Mouse (Mus musculus): ENCODE results near the gene Zfp961. TPM values are rescaled to one million over a fixed set of nuclear protein-coding genes. Genes with fewer than 3 reads are reported as not detected.
"Not testable (repeated sequence)": the region's sequence is repeated elsewhere in the genome, so short reads cannot be mapped to it uniquely, and the experiment has no call there.

The Zfp961 gene
- polyA plus RNA-seq, 1 experiment: 12.0 TPM

DNA sequence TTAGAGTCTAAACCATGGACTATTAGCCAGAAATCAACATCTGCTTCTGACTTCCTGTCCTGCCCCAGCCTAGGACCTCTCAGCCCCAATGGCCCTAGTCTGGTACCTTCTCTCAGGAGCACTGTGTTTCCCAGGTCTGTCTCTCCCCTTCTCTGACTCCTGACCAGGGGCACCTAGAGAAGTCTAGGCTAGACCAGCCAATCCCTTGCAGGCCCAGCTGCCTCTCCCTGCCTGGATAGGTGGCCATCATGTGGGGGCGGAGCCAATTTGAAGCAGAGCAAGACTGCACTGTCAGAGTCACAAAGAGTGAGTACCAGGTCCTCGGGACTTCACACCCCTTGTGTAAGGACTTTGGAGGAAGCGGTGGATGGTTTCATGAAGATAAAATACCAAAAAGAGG is 58.6 kb downstream of the Zfp961 start, which contains the start of gene Cyp4f18:
TSS of gene Cyp4f18 (minus strand) at position 154 of the 400 bp plus-strand sequence.
- no peak for TF ChIP-seq CTCF (IDR thresholded peaks at IDR 0.05; ENCODE audit: low read depth, low read length)
- TF ChIP-seq POLR2A (IDR thresholded peaks at IDR 0.05; ENCODE audit: borderline replicate concordance, low read depth, low read length): no peak
- no peak within 1 kb of the TSS for H3K4me3 ChIP-seq (ENCODE audit: insufficient read depth, low read length)
- peaks cover 40% of the 10 kb centered on the region for H3K4me1 ChIP-seq (ENCODE audit: control insufficient read depth, insufficient read depth, low read length)
- peak within 1 kb of the TSS; percentile 63 for H3K27ac ChIP-seq (ENCODE audit: insufficient read depth, low read depth, low read length)

DNA sequence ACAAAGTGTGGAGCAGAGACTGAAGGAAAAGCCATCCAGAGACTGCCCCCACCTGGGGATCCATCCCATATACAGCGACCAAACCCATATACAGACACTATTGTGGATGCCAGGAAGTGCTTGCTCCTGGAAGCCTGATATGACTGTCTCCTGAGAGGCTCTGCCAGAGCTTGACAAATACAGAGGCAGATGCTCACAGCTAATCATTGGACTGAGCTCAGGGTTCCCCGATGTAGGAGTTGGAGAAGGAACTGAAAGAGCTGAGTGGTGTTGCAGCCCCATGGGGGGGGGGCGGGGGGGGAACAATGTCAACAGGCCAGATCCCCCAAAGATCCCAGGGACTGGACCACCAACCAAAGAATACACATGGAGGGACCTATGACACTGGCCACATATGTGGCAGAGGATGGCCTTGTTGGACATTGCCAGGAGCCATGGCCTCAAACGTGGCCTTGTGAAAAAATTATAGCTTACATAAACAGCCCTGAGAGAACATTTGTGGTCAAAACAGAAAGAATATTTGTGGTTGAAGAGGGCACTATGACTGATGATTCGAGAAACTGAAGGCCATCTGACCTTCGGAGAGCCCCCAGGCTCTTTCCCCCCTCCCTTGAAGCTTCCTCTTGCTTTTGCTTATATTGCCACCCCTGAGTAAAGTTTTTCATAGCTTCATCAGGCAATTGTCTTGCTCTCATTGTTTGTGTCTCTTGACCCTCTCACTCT is 62.8 kb downstream of the Zfp961 start:
- peaks cover 42% of the 10 kb centered on the region for H3K4me1 ChIP-seq (ENCODE audit: control insufficient read depth, insufficient read depth, low read length)
- peak overlapping the region; percentile 59 for H3K27ac ChIP-seq (ENCODE audit: insufficient read depth, low read depth, low read length)
- not testable (repeated sequence) for H3K4me3 ChIP-seq (ENCODE audit: insufficient read depth, low read length)

DNA sequence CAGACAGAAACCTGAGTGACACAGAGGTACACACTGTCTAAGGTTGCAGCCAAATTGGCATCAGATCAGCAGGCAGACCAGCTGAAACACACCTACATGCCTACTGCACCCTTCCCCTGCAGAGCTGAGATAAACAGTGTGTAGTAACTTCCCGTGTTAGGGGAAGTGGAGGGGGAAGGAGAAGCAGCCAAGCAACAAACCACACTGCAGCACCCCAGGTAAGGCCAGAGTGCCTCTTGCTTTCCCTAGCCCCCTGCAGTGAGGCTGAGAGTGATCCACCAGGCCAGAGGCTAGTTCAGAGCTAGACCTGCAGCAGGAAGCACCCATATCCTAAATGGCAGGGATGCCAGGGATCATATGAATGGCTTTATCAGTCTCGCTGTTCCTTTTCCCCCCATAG is 66.5 kb downstream of the Zfp961 start:
- not testable (repeated sequence) for H3K4me3 ChIP-seq (ENCODE audit: insufficient read depth, low read length); H3K27ac ChIP-seq (ENCODE audit: insufficient read depth, low read depth, low read length)
- H3K4me1 ChIP-seq (ENCODE audit: control insufficient read depth, insufficient read depth, low read length): peaks cover 22% of the 10 kb centered on the region

DNA sequence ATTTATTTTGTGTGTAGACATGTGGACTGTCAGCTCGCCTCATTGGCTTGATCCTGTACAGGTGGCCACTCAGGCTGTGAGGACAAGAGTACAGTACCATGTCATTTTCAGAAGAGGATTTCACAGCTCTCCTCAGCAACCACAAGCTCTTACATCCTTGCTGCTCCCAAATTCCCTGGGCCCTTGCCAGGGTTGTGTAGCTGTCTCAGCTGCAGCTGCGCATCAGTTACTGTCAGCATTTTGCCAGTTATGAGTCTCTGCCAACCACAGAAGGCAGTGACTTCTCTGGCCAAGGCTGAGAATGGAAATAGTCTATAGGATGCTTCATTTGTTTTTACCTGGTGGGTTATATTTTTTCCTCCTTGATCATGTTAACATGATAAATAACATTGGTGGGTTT is 67.3 kb downstream of the Zfp961 start:
- no peak for TF ChIP-seq CTCF (IDR thresholded peaks at IDR 0.05; ENCODE audit: low read depth, low read length)
- no peak for TF ChIP-seq POLR2A (IDR thresholded peaks at IDR 0.05; ENCODE audit: borderline replicate concordance, low read depth, low read length)
- Histone ChIP-seq H3K4me1 (ENCODE audit: control insufficient read depth, insufficient read depth, low read length) (peaks cover 20% of the 10 kb centered on the region), H3K27ac (ENCODE audit: insufficient read depth, low read depth, low read length) (no peak overlapping the region), H3K4me3 (ENCODE audit: insufficient read depth, low read length) (no peak overlapping the region)

DNA sequence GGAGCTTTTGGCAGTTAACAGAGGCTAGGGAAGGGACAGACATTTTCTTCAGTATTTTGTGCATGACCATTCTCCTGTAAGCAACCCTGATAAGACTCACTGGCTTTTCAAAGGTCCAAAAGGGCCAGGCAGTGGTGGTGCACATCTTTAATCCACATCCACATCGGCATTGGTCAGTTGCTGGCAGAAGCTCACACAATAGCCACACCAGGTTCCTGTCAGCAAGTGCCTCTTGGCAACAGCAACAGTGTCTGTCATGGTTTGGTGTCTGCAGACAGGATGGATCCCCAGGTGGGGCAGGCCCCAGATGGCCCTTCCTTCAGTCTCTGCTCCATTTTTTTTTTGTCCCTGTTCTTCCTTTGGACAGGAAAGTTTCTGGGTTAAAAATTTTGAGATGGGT is 68.2 kb downstream of the Zfp961 start:
- H3K4me3 ChIP-seq (ENCODE audit: insufficient read depth, low read length); H3K27ac ChIP-seq (ENCODE audit: insufficient read depth, low read depth, low read length): not testable (repeated sequence)
- peaks cover 16% of the 10 kb centered on the region for H3K4me1 ChIP-seq (ENCODE audit: control insufficient read depth, insufficient read depth, low read length)

GRCm38 (mm10) chr8:72019816-72020215 is 69.0 kb downstream of the Zfp961 start:
- Histone ChIP-seq H3K27ac (ENCODE audit: insufficient read depth, low read depth, low read length) (no peak overlapping the region), H3K4me3 (ENCODE audit: insufficient read depth, low read length) (no peak overlapping the region), H3K4me1 (ENCODE audit: control insufficient read depth, insufficient read depth, low read length) (peaks cover 13% of the 10 kb centered on the region)
- TF ChIP-seq POLR2A (IDR thresholded peaks at IDR 0.05; ENCODE audit: borderline replicate concordance, low read depth, low read length) (no peak), CTCF (IDR thresholded peaks at IDR 0.05; ENCODE audit: low read depth, low read length) (no peak)

- not testable (repeated sequence) for H3K4me3 ChIP-seq (ENCODE audit: insufficient read depth, low read length); H3K27ac ChIP-seq (ENCODE audit: insufficient read depth, low read depth, low read length); H3K4me1 ChIP-seq (ENCODE audit: control insufficient read depth, insufficient read depth, low read length)
Observed at GRCm38 (mm10) chr8:72024886-72025285, 74.0 kb downstream of the Zfp961 start.

GRCm38 (mm10) chr8:72032926-72033325 is 82.1 kb downstream of the Zfp961 start:
- not testable (repeated sequence) for H3K4me1 ChIP-seq (ENCODE audit: control insufficient read depth, insufficient read depth, low read length); H3K27ac ChIP-seq (ENCODE audit: insufficient read depth, low read depth, low read length); H3K4me3 ChIP-seq (ENCODE audit: insufficient read depth, low read length)

DNA sequence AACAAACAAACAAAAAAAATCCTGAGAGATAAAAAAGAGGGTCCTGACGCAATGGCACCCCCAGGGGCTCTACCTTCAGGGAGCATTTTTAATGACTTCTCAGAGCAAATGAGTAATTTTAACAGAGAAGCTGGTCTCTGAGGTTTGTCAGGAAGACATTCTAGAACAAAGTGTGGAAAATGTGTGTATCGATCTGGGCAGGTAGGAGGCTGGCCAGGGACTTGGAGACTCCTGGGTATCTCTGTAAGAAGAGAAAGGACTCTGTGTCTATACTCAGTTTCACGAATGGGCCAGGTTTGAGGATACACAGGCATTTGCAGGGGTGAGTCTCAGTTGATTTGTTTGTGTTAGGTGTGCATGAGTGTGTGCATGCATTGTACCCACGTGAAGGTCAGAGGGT is 90.1 kb downstream of the Zfp961 start, which contains the start of gene Olfr372:
TSS of gene Olfr372 (plus strand) at position 301 of the 400 bp plus-strand sequence.
- H3K27ac ChIP-seq (ENCODE audit: insufficient read depth, low read depth, low read length); H3K4me3 ChIP-seq (ENCODE audit: insufficient read depth, low read length); H3K4me1 ChIP-seq (ENCODE audit: control insufficient read depth, insufficient read depth, low read length): not testable (repeated sequence)

DNA sequence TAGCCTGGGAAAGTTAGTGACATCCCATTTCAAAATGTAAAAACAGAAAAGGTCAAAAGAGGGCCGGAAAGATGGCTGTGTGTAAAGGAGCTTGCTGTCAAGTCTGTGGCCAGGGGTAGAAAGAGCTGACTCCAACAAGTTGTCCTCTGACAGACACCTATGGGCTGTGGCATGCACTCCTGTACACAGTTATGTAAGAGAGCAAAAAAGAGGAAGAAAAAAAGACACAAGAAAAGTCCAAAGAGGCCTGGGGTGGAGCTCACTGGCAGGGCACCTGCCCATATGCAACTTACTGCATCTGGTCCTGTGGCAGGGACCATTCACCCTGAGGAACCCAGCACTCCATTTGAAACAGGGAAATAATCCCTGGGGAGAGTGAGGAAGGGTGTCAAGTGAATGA is 91.7 kb downstream of the Zfp961 start:
- Histone ChIP-seq H3K4me1 (ENCODE audit: control insufficient read depth, insufficient read depth, low read length) (no peaks in the 10 kb centered on the region), H3K4me3 (ENCODE audit: insufficient read depth, low read length) (no peak overlapping the region), H3K27ac (ENCODE audit: insufficient read depth, low read depth, low read length) (no peak overlapping the region)
- no peak for TF ChIP-seq CTCF (IDR thresholded peaks at IDR 0.05; ENCODE audit: low read depth, low read length)
- no peak for TF ChIP-seq POLR2A (IDR thresholded peaks at IDR 0.05; ENCODE audit: borderline replicate concordance, low read depth, low read length)

Other genes starting within 250 kb of the Zfp961 start
- 23.7 and 24.1 TPM in 2 replicates for gene B3gnt3, start 249.2 kb upstream of the Zfp961 start, polyA plus RNA-seq (2012; ENCODE audit: insufficient read depth, insufficient read length, missing spikeins)
- 7.2 and 8.8 TPM in 2 replicates for gene Fcho1, start 225.3 kb upstream of the Zfp961 start, polyA plus RNA-seq (2012; ENCODE audit: insufficient read depth, insufficient read length, missing spikeins)
- 8.6 and 9.1 TPM in 2 replicates for gene Zfp709, start 69.0 kb upstream of the Zfp961 start, polyA plus RNA-seq (2012; ENCODE audit: insufficient read depth, insufficient read length, missing spikeins)
- 1.1 and 1.2 TPM in 2 replicates for gene Zfp882, start 42.4 kb upstream of the Zfp961 start, polyA plus RNA-seq (2012; ENCODE audit: insufficient read depth, insufficient read length, missing spikeins)
- 14.4 and 17.5 TPM in 2 replicates for gene Zfp617, start 42.4 kb upstream of the Zfp961 start, polyA plus RNA-seq (2012; ENCODE audit: insufficient read depth, insufficient read length, missing spikeins)
- 16.6 and 18.1 TPM in 2 replicates for gene Cyp4f18, start 58.6 kb downstream of the Zfp961 start, polyA plus RNA-seq (2012; ENCODE audit: insufficient read depth, insufficient read length, missing spikeins)
- gene Olfr372, start 90.2 kb downstream of the Zfp961 start, polyA plus RNA-seq (2012; ENCODE audit: insufficient read depth, insufficient read length, missing spikeins): not detected in 2 replicates
- gene Olfr373, start 132.1 kb downstream of the Zfp961 start, polyA plus RNA-seq (2012; ENCODE audit: insufficient read depth, insufficient read length, missing spikeins): 0.33 TPM in 1 of 2 replicates, not detected in the other
- gene Olfr374, start 156.0 kb downstream of the Zfp961 start, polyA plus RNA-seq (2012; ENCODE audit: insufficient read depth, insufficient read length, missing spikeins): 0.32 and 0.52 TPM in 2 replicates
- gene Tpm4, start 183.9 kb downstream of the Zfp961 start, polyA plus RNA-seq (2012; ENCODE audit: insufficient read depth, insufficient read length, missing spikeins): 235 and 239 TPM in 2 replicates
- gene Rab8a, start 210.2 kb downstream of the Zfp961 start, polyA plus RNA-seq (2012; ENCODE audit: insufficient read depth, insufficient read length, missing spikeins): 113 and 128 TPM in 2 replicates
- gene Hsh2d, start 238.6 kb downstream of the Zfp961 start, polyA plus RNA-seq (2012; ENCODE audit: insufficient read depth, insufficient read length, missing spikeins): 0.29 TPM in 1 of 2 replicates, not detected in the other